Mouse (Mus musculus) lung, embryonic 15.5 days (tissue): ENCODE measurements at regions not wholly inside any gene's neighbourhood (a gene's known extent, or its start where the extent isn't known, plus 50 kb on each side); places are given as distances from the start of the nearest gene placed in this dataset.
A peak's percentile ranks its signal among the peaks of the same experiment; 100 is the strongest.

Source experiments
- ATAC-seq: fragments of 200-750 bp; cut with Nextera tagmentation; 2 replicates; pipeline ENCODE4 v1.8.0; 2017; ENCODE audit warnings: moderate number of reproducible peaks, borderline replicate concordance; ENCODE audit not compliant: low FRiP score, low TSS enrichment; ENCODE audit errors: extremely low read depth
- H3K27ac ChIP-seq: fragments of 300-500 bp; sonication (generic); 2 replicates; pipeline ENCODE4 v1.5.1; 2015; ENCODE audit warnings: moderate library complexity, mild to moderate bottlenecking, inconsistent platforms
- H3K27me3 ChIP-seq: fragments of 300-500 bp; sonication (generic); 2 replicates; pipeline ENCODE4 v1.6.1; 2015; ENCODE audit warnings: inconsistent platforms
- H3K36me3 ChIP-seq: fragments of 300-500 bp; sonication (generic); 2 replicates; pipeline ENCODE4 v1.6.1; 2015; ENCODE audit warnings: inconsistent platforms
- H3K4me1 ChIP-seq: fragments of 300-500 bp; sonication (generic); 2 replicates; pipeline ENCODE4 v1.6.1; 2015; ENCODE audit warnings: inconsistent platforms
- H3K4me2 ChIP-seq: fragments of 300-500 bp; sonication (generic); 2 replicates; pipeline ENCODE4 v1.6.1; 2015; ENCODE audit warnings: inconsistent platforms, mild to moderate bottlenecking, moderate library complexity
- H3K4me3 ChIP-seq: fragments of 300-500 bp; sonication (generic); 2 replicates; pipeline ENCODE4 v1.5.1; 2015; ENCODE audit warnings: mild to moderate bottlenecking, inconsistent platforms
- H3K9ac ChIP-seq: fragments of 300-500 bp; sonication (generic); 2 replicates; pipeline ENCODE4 v1.6.1; 2015; ENCODE audit warnings: inconsistent platforms
- H3K9me3 ChIP-seq: fragments of 300-500 bp; sonication (generic); 2 replicates; pipeline ENCODE4 v1.6.1; 2016; ENCODE audit warnings: inconsistent platforms
- WGBS: fragments of 180-500 bp; shearing (Covaris S2); methylation state at CpG from one replicate; pipeline ENCODE4 v1.1.7; 2015; 5-methylcytosine and 5-hydroxymethylcytosine counted together

- Histone ChIP-seq H3K4me2 (no peak overlapping the region), H3K27ac (no peak overlapping the region), H3K36me3 (no peaks in the 10 kb centered on the region), H3K4me3 (no peak overlapping the region), H3K9ac (no peak overlapping the region), H3K9me3 (no peaks in the 10 kb centered on the region), H3K27me3 (no peaks in the 10 kb centered on the region), H3K4me1 (no peaks in the 10 kb centered on the region)
- 64% methylated on average over 3 of the region's 3 CpGs for WGBS
- no peak for ATAC-seq
Observed at GRCm38 (mm10) chr12:68862991-68863356, 296.0 kb downstream of the Rps29 start.

GRCm38 (mm10) chr12:68862313-68862990 lies 296.5 kb downstream of the Rps29 start:
- H3K4me3 ChIP-seq: no peak overlapping the region
- H3K9ac ChIP-seq: no peak overlapping the region
- no peaks in the 10 kb centered on the region for H3K36me3 ChIP-seq
- no peaks in the 10 kb centered on the region for H3K27me3 ChIP-seq
- WGBS: 42% methylated on average over 5 of the region's 5 CpGs
- H3K4me2 ChIP-seq: no peak overlapping the region
- no peaks in the 10 kb centered on the region for H3K9me3 ChIP-seq
- no peaks in the 10 kb centered on the region for H3K4me1 ChIP-seq
- no peak overlapping the region for H3K27ac ChIP-seq
- no peak for ATAC-seq

GRCm38 (mm10) chr12:68860332-68860731 lies 298.7 kb downstream of the Rps29 start:
- Histone ChIP-seq H3K27ac (no peak overlapping the region), H3K4me1 (no peaks in the 10 kb centered on the region), H3K4me2 (no peak overlapping the region), H3K27me3 (no peaks in the 10 kb centered on the region), H3K9me3 (no peaks in the 10 kb centered on the region), H3K9ac (no peak overlapping the region), H3K4me3 (no peak overlapping the region), H3K36me3 (no peaks in the 10 kb centered on the region)
- whole genome bisulfite sequencing: 61% methylated on average over 2 of the region's 2 CpGs
- ATAC-seq: no peak

GRCm38 (mm10) chr12:68849616-68850140 lies 309.3 kb downstream of the Rps29 start:
- WGBS: 84% methylated on average over 9 of the region's 9 CpGs

GRCm38 (mm10) chr12:68840815-68841214 lies 318.2 kb downstream of the Rps29 start:
- Histone ChIP-seq H3K27me3 (no peaks in the 10 kb centered on the region), H3K27ac (no peak overlapping the region), H3K9me3 (no peaks in the 10 kb centered on the region), H3K4me2 (no peak overlapping the region), H3K4me1 (no peaks in the 10 kb centered on the region), H3K9ac (no peak overlapping the region), H3K4me3 (no peak overlapping the region), H3K36me3 (no peaks in the 10 kb centered on the region)
- WGBS: 87% methylated on average over 8 of the region's 8 CpGs
- ATAC-seq: no peak

More at GRCm38 (mm10) chr12:68849616-68850140, 309.3 kb downstream of the Rps29 start:
- Histone ChIP-seq H3K4me3 (no peak overlapping the region), H3K4me2 (no peak overlapping the region), H3K36me3 (no peaks in the 10 kb centered on the region), H3K27ac (no peak overlapping the region), H3K4me1 (no peaks in the 10 kb centered on the region), H3K27me3 (no peaks in the 10 kb centered on the region), H3K9ac (no peak overlapping the region), H3K9me3 (no peaks in the 10 kb centered on the region)
- no peak for ATAC-seq

- Histone ChIP-seq H3K27ac (no peak overlapping the region), H3K4me1 (no peaks in the 10 kb centered on the region), H3K36me3 (no peaks in the 10 kb centered on the region), H3K9me3 (no peaks in the 10 kb centered on the region), H3K4me2 (no peak overlapping the region), H3K27me3 (no peaks in the 10 kb centered on the region), H3K4me3 (no peak overlapping the region), H3K9ac (no peak overlapping the region)
- WGBS: 76% methylated on average over 2 of the region's 2 CpGs
- no peak for ATAC-seq
Observed at GRCm38 (mm10) chr12:68840156-68840555, 318.8 kb downstream of the Rps29 start.

- WGBS: 67% methylated on average over 3 of the region's 3 CpGs
- Histone ChIP-seq H3K4me2 (no peak overlapping the region), H3K27ac (no peak overlapping the region), H3K4me1 (no peaks in the 10 kb centered on the region), H3K9ac (no peak overlapping the region), H3K4me3 (no peak overlapping the region), H3K27me3 (no peaks in the 10 kb centered on the region), H3K36me3 (no peaks in the 10 kb centered on the region), H3K9me3 (no peaks in the 10 kb centered on the region)
- ATAC-seq: no peak
Observed at GRCm38 (mm10) chr12:68836023-68836422, 323.0 kb downstream of the Rps29 start.

GRCm38 (mm10) chr12:68833914-68834313 lies 325.1 kb downstream of the Rps29 start:
- ATAC-seq: no peak
- H3K27ac ChIP-seq: no peak overlapping the region
- no peak overlapping the region for H3K4me3 ChIP-seq
- no peak overlapping the region for H3K9ac ChIP-seq
- H3K4me1 ChIP-seq: no peaks in the 10 kb centered on the region
- no peaks in the 10 kb centered on the region for H3K9me3 ChIP-seq
- no peaks in the 10 kb centered on the region for H3K36me3 ChIP-seq
- no peak overlapping the region for H3K4me2 ChIP-seq
- no peaks in the 10 kb centered on the region for H3K27me3 ChIP-seq
- WGBS: 55% methylated on average over 4 of the region's 4 CpGs

- Histone ChIP-seq H3K27ac (0 out of 2 replicates have a peak overlapping the region, but pooled peaks have one; percentile 17), H3K27me3 (no peaks in the 10 kb centered on the region), H3K9me3 (no peaks in the 10 kb centered on the region), H3K36me3 (no peaks in the 10 kb centered on the region), H3K4me1 (no peaks in the 10 kb centered on the region), H3K4me2 (no peak overlapping the region), H3K9ac (no peak overlapping the region), H3K4me3 (no peak overlapping the region)
- 39% methylated on average over 3 of the region's 3 CpGs for WGBS
- no peak for ATAC-seq
Observed at GRCm38 (mm10) chr12:68829404-68829803, 329.6 kb downstream of the Rps29 start.

GRCm38 (mm10) chr12:68827549-68828249 lies 331.3 kb downstream of the Rps29 start:
- WGBS: 76% methylated on average over 9 of the region's 9 CpGs
- ATAC-seq: no peak
- Histone ChIP-seq H3K4me3 (no peak overlapping the region), H3K27me3 (no peaks in the 10 kb centered on the region), H3K9me3 (no peaks in the 10 kb centered on the region), H3K9ac (no peak overlapping the region), H3K4me2 (no peak overlapping the region), H3K4me1 (no peaks in the 10 kb centered on the region), H3K36me3 (no peaks in the 10 kb centered on the region), H3K27ac (no peak overlapping the region)

- WGBS: 60% methylated on average over 5 of the region's 5 CpGs
- H3K4me1 ChIP-seq: no peaks in the 10 kb centered on the region
- no peak overlapping the region for H3K27ac ChIP-seq
- H3K27me3 ChIP-seq: no peaks in the 10 kb centered on the region
- ATAC-seq: no peak
- H3K9me3 ChIP-seq: no peaks in the 10 kb centered on the region
- H3K9ac ChIP-seq: no peak overlapping the region
- H3K36me3 ChIP-seq: no peaks in the 10 kb centered on the region
- no peak overlapping the region for H3K4me3 ChIP-seq
- H3K4me2 ChIP-seq: no peak overlapping the region
Observed at GRCm38 (mm10) chr12:68794396-68794795, 364.6 kb downstream of the Rps29 start.

GRCm38 (mm10) chr12:68783636-68784035 lies 375.4 kb downstream of the Rps29 start:
- H3K27ac ChIP-seq: no peak overlapping the region
- H3K4me3 ChIP-seq: no peak overlapping the region
- H3K27me3 ChIP-seq: no peaks in the 10 kb centered on the region
- 90% methylated on average over 4 of the region's 4 CpGs for WGBS
- no peak overlapping the region for H3K4me2 ChIP-seq
- no peaks in the 10 kb centered on the region for H3K4me1 ChIP-seq
- no peaks in the 10 kb centered on the region for H3K9me3 ChIP-seq
- H3K36me3 ChIP-seq: no peaks in the 10 kb centered on the region
- ATAC-seq: no peak
- H3K9ac ChIP-seq: no peak overlapping the region
